Mouse (Mus musculus): Measurements from ENCODE around the gene Tbck.

- TF ChIP-seq CTCF (IDR thresholded peaks at IDR 0.05; ENCODE audit: extremely low read depth, insufficient read depth, low read length), result no peak
- TF ChIP-seq POLR2A (IDR thresholded peaks at IDR 0.05; ENCODE audit: extremely low read depth, insufficient read depth, low read length), result no peak
Observed at GRCm38 (mm10) chr3:132887074-132887848, 203.3 kb downstream of the Tbck start.

All from cortical plate, adult 2 months (tissue).